Mouse (Mus musculus) liver, adult 2 months (tissue): ENCODE measurements around the gene Ssh1. TPM values are rescaled to one million over a fixed set of nuclear protein-coding genes. Genes with fewer than 3 reads are reported as not detected.
A peak's percentile ranks its signal among the peaks of the same experiment; 100 is the strongest.

Source experiments
- DNase-seq: peaks from one replicate; pipeline ENCODE4 v3.0.0-alpha.2; 2011; ENCODE audit warnings: low read depth, low spot score; ENCODE audit errors: extremely low read depth
- H3K27ac ChIP-seq: fragments of 200-500 bp; replicated peaks from 2 replicates; pipeline ENCODE4 v1.5.1; 2012; ENCODE audit warnings: low read depth, mild to moderate bottlenecking, control low read depth, inconsistent platforms, low read length; ENCODE audit not compliant: insufficient read depth
- H3K27me3 ChIP-seq: fragments of 200-500 bp; 2 replicates; pipeline ENCODE4 v1.6.1; 2012; ENCODE audit warnings: mild to moderate bottlenecking, moderate library complexity, low read length, inconsistent platforms; ENCODE audit not compliant: control insufficient read depth, insufficient read depth
- H3K36me3 ChIP-seq: fragments of 200-500 bp; 2 replicates; pipeline ENCODE4 v1.6.1; 2012; ENCODE audit warnings: low read length, inconsistent platforms; ENCODE audit not compliant: control insufficient read depth, insufficient read depth
- H3K4me1 ChIP-seq: fragments of 200-500 bp; 2 replicates; pipeline ENCODE4 v1.6.1; 2011; ENCODE audit warnings: low read length; ENCODE audit not compliant: control insufficient read depth, insufficient read depth
- H3K4me3 ChIP-seq: fragments of 200-500 bp; 2 replicates; pipeline ENCODE4 v1.5.1; 2011; ENCODE audit warnings: low read depth, mild to moderate bottlenecking, control low read depth, low read length, moderate library complexity; ENCODE audit not compliant: insufficient read depth
- H3K79me2 ChIP-seq: fragments of 200-500 bp; 2 replicates; pipeline ENCODE4 v1.6.1; 2012; ENCODE audit warnings: inconsistent platforms, mild to moderate bottlenecking, low read length, moderate library complexity; ENCODE audit not compliant: control insufficient read depth, insufficient read depth
- H3K9ac ChIP-seq: fragments of 200-500 bp; 2 replicates; pipeline ENCODE4 v1.6.1; 2012; ENCODE audit warnings: low read depth, mild to moderate bottlenecking, control low read depth, inconsistent platforms, low read length
- CTCF ChIP-seq: fragments of 200-500 bp; IDR thresholded peaks from 2 replicates; pipeline ENCODE4 v1.5.1; 2011; ENCODE audit warnings: low read depth, low read length, control low read depth
- POLR2A ChIP-seq: fragments of 200-500 bp; IDR thresholded peaks from 2 replicates; pipeline ENCODE4 v1.6.1; 2011; ENCODE audit warnings: low read length, control low read depth; ENCODE audit not compliant: insufficient read depth; ENCODE audit errors: extremely low read depth
- WGBS: fragments of 180-500 bp; shearing (Covaris S2); methylation state at CpG from one replicate; pipeline ENCODE4 v1.1.7; 2018; 5-methylcytosine and 5-hydroxymethylcytosine counted together
- polyA plus RNA-seq: library from polyadenylated mRNA; depleted of rRNA; stranded (reverse); fragments of >200 nt; gene quantifications from 2 replicates; pipeline ENCODE4 v1.2.3, GENCODE M21; 2012
- total RNA-seq: library from RNA; depleted of rRNA; stranded (reverse); fragments of >200 nt; gene quantifications from 2 replicates; pipeline ENCODE4 v1.2.3, GENCODE M21; 2014

Gene Ssh1
- total and polyA plus RNA-seq, 2 experiments: 1.6 to 5.5 TPM

GRCm38 (mm10) chr5:113990593-113990992 is 3.1 kb downstream of the Ssh1 start:
- H3K27me3 ChIP-seq: no peaks in the 10 kb centered on the region
- peaks cover 3% of the 10 kb centered on the region; the same call in 1 of the 2 replicates for H3K79me2 ChIP-seq
- no peak overlapping the region for H3K9ac ChIP-seq
- no peaks in the 10 kb centered on the region for H3K36me3 ChIP-seq
- no peak overlapping the region for H3K27ac ChIP-seq
- DNase-seq: no peak
- H3K4me3 ChIP-seq: no peak overlapping the region
- WGBS: 91% methylated on average over 5 of the region's 5 CpGs
- TF ChIP-seq POLR2A (no peak), CTCF (0 out of 2 replicates have a peak, but pooled peaks have one; percentile 3)
- peaks cover 24% of the 10 kb centered on the region for H3K4me1 ChIP-seq

- no peak for TF ChIP-seq CTCF
- no peak for TF ChIP-seq POLR2A
- Histone ChIP-seq H3K9ac (no peak overlapping the region), H3K4me3 (no peak overlapping the region), H3K27ac (no peak overlapping the region), H3K4me1 (peaks cover 24% of the 10 kb centered on the region), H3K27me3 (no peaks in the 10 kb centered on the region), H3K36me3 (no peaks in the 10 kb centered on the region), H3K79me2 (peaks cover 9% of the 10 kb centered on the region; the same call in 1 of the 2 replicates)
- 47% methylated on average over 20 of the region's 20 CpGs for WGBS
- DNase-seq: peak; percentile 49
Measured at GRCm38 (mm10) chr5:113989437-113990024, 4.2 kb downstream of the Ssh1 start.

GRCm38 (mm10) chr5:113986182-113986961 is 7.3 kb downstream of the Ssh1 start:
- Histone ChIP-seq H3K4me1 (peaks cover 23% of the 10 kb centered on the region), H3K36me3 (no peaks in the 10 kb centered on the region), H3K27ac (peak overlapping the region; percentile 88), H3K4me3 (no peak overlapping the region), H3K79me2 (peaks cover 21% of the 10 kb centered on the region; the same call in 1 of the 2 replicates), H3K9ac (0 out of 2 replicates have a peak overlapping the region, but pooled peaks have one; percentile 24), H3K27me3 (no peaks in the 10 kb centered on the region)
- WGBS: 6% methylated on average over 9 of the region's 9 CpGs
- TF ChIP-seq CTCF: peak; percentile 52; the same call in 1 of the 2 replicates
- no peak for TF ChIP-seq POLR2A
- DNase-seq: peak; percentile 82

GRCm38 (mm10) chr5:113985737-113986136 is 8.0 kb downstream of the Ssh1 start:
- Histone ChIP-seq H3K4me1 (peaks cover 21% of the 10 kb centered on the region), H3K27me3 (no peaks in the 10 kb centered on the region), H3K36me3 (no peaks in the 10 kb centered on the region), H3K27ac (peak overlapping the region; percentile 88), H3K9ac (0 out of 2 replicates have a peak overlapping the region, but pooled peaks have one; percentile 24), H3K4me3 (no peak overlapping the region), H3K79me2 (peaks cover 24% of the 10 kb centered on the region; the same call in 1 of the 2 replicates)
- DNase-seq: no peak
- 68% methylated on average over 2 of the region's 2 CpGs for WGBS
- TF ChIP-seq CTCF (no peak), POLR2A (no peak)

GRCm38 (mm10) chr5:113984025-113984740 is 9.5 kb downstream of the Ssh1 start:
- peak; percentile 19 for DNase-seq
- TF ChIP-seq CTCF (no peak), POLR2A (no peak)
- Histone ChIP-seq H3K79me2 (peaks cover 20% of the 10 kb centered on the region; the same call in 1 of the 2 replicates), H3K36me3 (no peaks in the 10 kb centered on the region), H3K4me1 (peaks cover 21% of the 10 kb centered on the region), H3K27me3 (no peaks in the 10 kb centered on the region), H3K4me3 (no peak overlapping the region), H3K9ac (no peak overlapping the region), H3K27ac (no peak overlapping the region)
- 59% methylated on average over 13 of the region's 13 CpGs for WGBS

- Histone ChIP-seq H3K4me3 (no peak overlapping the region), H3K4me1 (peaks cover 19% of the 10 kb centered on the region), H3K79me2 (peaks cover 20% of the 10 kb centered on the region; the same call in 1 of the 2 replicates), H3K9ac (no peak overlapping the region), H3K36me3 (no peaks in the 10 kb centered on the region), H3K27me3 (no peaks in the 10 kb centered on the region), H3K27ac (no peak overlapping the region)
- TF ChIP-seq POLR2A (no peak), CTCF (no peak)
- no peak for DNase-seq
- WGBS: 68% methylated on average over 6 of the region's 6 CpGs
Measured at GRCm38 (mm10) chr5:113983541-113983940, 10.2 kb downstream of the Ssh1 start.
